Mouse (Mus musculus) spleen, postnatal 14 days (tissue): Measurements from ENCODE around the gene Klhl29.
A peak's percentile ranks its signal among the peaks of the same experiment; 100 is the strongest.

Source experiments
- DNase-seq, 2 experiments: peaks; one replicate each; pipeline ENCODE4 v3.0.0; 2021 to 2022; ENCODE audit warnings: low spot score in 2 of 2

The Klhl29 gene

GRCm38 (mm10) chr12:5187773-5188333, 187.6 kb downstream of the Klhl29 start:
- DNase-seq, result no peak

- no peak for DNase-seq
Observed at GRCm38 (mm10) chr12:5186645-5187044, 188.8 kb downstream of the Klhl29 start.

- DNase-seq, result no peak
Observed at GRCm38 (mm10) chr12:5185603-5186002, 189.9 kb downstream of the Klhl29 start.

GRCm38 (mm10) chr12:5182586-5182985, 192.9 kb downstream of the Klhl29 start:
- no peak for DNase-seq

- no peak for DNase-seq
Observed at GRCm38 (mm10) chr12:5182165-5182564, 193.3 kb downstream of the Klhl29 start.

GRCm38 (mm10) chr12:5176716-5177341, 198.7 kb downstream of the Klhl29 start:
- DNase-seq, result no peak

GRCm38 (mm10) chr12:5166141-5166540, 209.3 kb downstream of the Klhl29 start:
- DNase-seq, result no peak

- DNase-seq, result no peak
Observed at GRCm38 (mm10) chr12:5165411-5165810, 210.1 kb downstream of the Klhl29 start.

- DNase-seq, result no peak
Observed at GRCm38 (mm10) chr12:5162672-5163071, 212.8 kb downstream of the Klhl29 start.

- DNase-seq, result no peak
Observed at GRCm38 (mm10) chr12:5161631-5162030, 213.9 kb downstream of the Klhl29 start.

GRCm38 (mm10) chr12:5157931-5158481, 217.5 kb downstream of the Klhl29 start:
- no peak for DNase-seq

- no peak for DNase-seq
Observed at GRCm38 (mm10) chr12:5157021-5157681, 218.3 kb downstream of the Klhl29 start.

- no peak for DNase-seq
Observed at GRCm38 (mm10) chr12:5155177-5155576, 220.3 kb downstream of the Klhl29 start.

GRCm38 (mm10) chr12:5151859-5152258, 223.6 kb downstream of the Klhl29 start:
- no peak for DNase-seq

GRCm38 (mm10) chr12:5147346-5148035, 228.0 kb downstream of the Klhl29 start:
- DNase-seq, result no peak

GRCm38 (mm10) chr12:5143903-5144781, 231.3 kb downstream of the Klhl29 start:
- DNase-seq, result no peak

GRCm38 (mm10) chr12:5143224-5143623, 232.3 kb downstream of the Klhl29 start:
- DNase-seq, result no peak

- peak in 1 of 2 experiments; percentile 19 for DNase-seq
Observed at GRCm38 (mm10) chr12:5142776-5143175, 232.7 kb downstream of the Klhl29 start.

GRCm38 (mm10) chr12:5141040-5141439, 234.4 kb downstream of the Klhl29 start:
- no peak for DNase-seq

- no peak for DNase-seq
Observed at GRCm38 (mm10) chr12:5139302-5139701, 236.2 kb downstream of the Klhl29 start.

- DNase-seq, result no peak
Observed at GRCm38 (mm10) chr12:5136300-5136699, 239.2 kb downstream of the Klhl29 start.
